Mouse (Mus musculus): ENCODE measurements around the gene Adamts8.

Adamts8 gene

DNA sequence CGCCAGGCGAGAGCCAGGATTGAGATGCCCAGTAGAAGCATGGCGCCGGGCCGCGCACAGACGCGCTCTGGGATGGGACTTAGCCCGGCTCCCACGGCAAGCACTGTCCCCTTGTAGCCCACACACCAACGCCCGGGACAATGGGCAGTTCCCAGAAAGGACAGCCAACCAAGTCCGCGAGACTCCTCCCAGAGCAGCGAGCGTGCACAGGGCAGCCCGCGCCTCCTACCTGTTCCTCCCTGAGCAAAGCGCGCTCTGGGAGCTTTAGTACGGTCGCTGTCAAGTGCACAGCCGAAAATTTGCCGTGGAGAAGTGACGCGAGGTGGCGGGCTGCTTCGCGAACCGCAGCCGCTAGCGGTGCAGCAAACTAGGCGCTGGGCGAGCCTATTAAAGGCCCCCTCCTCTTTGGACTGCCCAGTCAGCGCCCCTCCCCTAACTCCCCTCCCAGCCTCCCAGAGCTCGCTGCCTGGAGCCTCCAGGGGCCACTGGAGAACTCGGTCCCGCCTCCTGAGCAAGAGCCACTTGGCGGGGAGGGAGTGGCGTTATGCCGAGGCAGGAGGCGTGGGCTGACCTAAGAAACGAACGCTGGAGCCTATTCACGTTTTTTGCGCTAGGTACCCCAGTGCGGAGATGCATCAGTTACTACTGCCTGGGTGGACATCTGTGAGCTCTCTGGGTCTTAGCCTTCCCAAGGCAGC, 20.0 kb upstream of the Adamts8 start, which contains the start of gene Adamts15:
Gene Adamts15, minus strand, starts transcription at position 256 of the 698 bp plus-strand sequence.
- no peak for DNase-seq

GRCm38 (mm10) chr9:30928759-30929158, 13.6 kb upstream of the Adamts8 start:
- DNase-seq: no peak

- DNase-seq: no peak
These were observed 10.0 kb upstream of the Adamts8 start for GRCm38 (mm10) chr9:30932346-30932745.

DNA sequence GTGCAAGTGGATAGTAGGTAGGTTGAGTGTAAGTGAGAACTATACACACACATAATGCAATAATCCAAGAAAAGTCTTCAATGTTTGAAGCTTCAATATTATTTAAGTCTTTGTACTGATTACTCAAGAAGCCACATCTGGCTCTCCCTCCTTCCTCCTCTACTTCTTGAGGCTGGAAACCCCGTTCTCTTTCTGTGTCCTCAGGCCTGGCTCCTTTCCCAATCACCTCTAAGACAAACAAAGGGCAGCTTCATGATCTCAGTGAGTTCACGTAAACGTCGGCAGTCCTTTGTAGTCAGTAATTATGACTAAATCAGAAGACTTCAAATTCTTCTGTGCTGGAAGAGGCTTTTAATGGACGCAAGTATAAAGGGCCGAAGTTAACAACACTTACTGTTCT, 7.5 kb upstream of the Adamts8 start:
- no peak for DNase-seq

GRCm38 (mm10) chr9:30936674-30937438, 5.5 kb upstream of the Adamts8 start:
- no peak for DNase-seq

- peak; percentile 45 to 49 for DNase-seq
These were observed 2.0 kb upstream of the Adamts8 start for GRCm38 (mm10) chr9:30940328-30940727.

DNA sequence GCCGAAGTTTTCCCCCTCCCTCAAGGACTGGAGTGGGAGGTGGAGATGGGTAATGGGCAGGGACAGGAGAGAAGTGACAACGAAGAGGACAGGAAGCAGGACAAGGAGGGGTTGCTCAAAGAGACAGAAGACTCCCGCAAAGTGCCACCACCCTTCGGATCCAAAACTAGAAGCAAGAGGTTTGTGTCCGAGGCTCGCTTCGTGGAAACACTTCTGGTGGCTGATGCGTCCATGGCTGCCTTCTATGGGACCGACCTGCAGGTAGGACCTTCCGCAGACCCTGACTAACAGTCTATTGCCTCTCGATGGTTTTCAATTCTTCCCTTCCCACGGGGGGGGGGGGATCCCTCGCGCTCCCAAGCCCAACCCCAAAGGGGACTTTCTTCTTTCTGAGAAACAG, 979 bp downstream of the Adamts8 start:
- DNase-seq: no peak

GRCm38 (mm10) chr9:30944234-30944633, 1.9 kb downstream of the Adamts8 start:
- DNase-seq: no peak

DNA sequence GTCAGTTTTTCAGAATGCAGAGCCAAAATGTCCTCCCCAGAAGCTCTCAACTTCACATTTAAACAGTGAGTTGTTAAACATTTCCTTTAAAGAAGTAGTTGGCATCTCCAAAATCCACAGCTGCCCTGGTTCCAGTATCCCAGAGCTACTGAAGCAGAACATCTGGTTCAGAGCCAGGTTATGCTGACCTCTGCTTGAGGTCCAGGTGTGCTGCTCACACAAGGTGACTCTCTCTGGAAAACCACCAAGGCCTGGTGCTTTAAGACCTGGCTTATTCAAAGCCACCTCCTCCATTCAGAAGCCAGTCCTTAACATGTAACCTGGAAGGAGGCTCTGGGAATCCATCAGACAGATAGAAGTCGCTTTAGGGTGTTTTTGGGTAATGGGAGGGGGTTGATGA, 2.9 kb downstream of the Adamts8 start:
- no peak for DNase-seq

DNA sequence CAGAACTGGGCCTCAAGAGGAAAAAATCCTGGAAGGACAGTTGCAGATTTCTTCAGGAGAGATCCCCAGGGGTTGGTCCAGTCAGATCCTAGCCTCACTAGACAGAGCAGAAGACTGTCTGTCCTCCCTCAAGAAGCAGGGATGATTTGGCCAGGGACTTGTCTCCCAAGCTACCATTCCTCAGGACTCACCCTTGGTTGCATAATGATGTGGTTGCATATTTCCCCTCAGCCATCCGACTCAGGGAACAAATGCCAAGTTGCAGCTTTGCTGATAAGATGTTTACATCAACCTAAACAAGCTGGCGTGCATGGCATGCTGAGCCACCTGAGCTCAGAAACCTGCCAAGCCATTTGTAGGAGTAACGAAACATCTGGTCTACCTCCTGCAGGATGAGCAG, 7.1 kb downstream of the Adamts8 start:
- no peak for DNase-seq

- DNase-seq: no peak
These were observed 7.6 kb downstream of the Adamts8 start for GRCm38 (mm10) chr9:30949971-30950370.

GRCm38 (mm10) chr9:30950592-30950991, 8.2 kb downstream of the Adamts8 start:
- DNase-seq: no peak

GRCm38 (mm10) chr9:30951461-30951860, 9.1 kb downstream of the Adamts8 start:
- DNase-seq: no peak

DNA sequence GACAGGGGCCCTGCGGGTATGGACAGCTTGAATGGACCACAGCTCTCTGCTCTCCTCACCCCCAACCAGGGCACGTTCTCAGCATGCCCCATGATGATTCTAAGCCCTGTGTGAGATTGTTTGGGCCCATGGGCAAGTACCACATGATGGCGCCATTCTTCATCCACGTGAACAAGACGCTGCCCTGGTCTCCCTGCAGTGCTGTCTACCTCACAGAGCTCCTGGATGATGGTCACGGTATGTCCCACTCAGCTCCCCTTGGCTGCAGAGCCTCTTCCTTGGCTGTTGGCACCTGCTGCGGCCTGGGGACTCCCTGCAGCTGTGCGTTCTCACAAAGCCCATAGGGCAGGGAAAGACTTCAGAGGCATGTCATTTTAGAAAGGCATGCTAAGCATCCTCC, 10.9 kb downstream of the Adamts8 start:
- peak in 1 of 2 experiments; percentile 5 for DNase-seq

- DNase-seq: no peak
These were observed 12.9 kb downstream of the Adamts8 start for GRCm38 (mm10) chr9:30955246-30955645.

DNA sequence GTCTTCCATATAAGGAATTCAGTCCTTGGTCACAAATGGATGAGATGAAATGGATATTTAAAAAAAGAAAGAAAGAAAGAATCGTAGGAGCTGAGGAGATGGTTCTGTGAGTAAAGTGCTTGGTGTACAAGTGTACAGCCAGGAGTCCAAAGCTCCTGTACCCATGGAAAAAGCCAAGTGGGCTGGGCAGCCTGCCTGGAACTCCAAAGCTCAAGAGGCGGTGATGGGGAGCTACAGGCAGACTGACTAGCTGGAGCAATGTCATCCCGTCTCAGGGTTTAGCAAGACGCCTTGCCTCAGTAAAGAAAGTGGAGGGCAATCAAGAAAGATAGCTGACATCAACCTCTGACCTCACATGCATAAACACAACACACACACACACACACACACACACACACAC, 21.4 kb downstream of the Adamts8 start:
- no peak for DNase-seq

DNA sequence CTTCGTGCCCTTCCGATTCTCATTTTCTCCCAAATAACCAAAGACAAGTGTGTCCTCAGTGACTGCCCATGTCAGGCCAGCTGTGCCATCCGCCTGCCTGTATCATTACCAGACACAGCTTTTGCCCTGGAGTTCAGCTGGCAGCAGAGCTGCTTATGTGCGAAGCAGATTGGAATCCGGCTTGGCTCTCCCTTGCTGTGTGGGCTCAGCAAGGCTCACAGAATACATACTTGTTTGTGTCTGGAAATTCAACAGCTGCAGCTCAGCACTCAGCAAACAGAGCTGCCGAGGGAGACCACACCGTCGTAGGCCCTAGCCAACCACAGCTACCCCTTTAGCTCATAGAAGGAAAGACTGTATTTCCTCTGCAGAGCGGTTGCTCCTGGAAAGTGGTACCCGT, 22.3 kb downstream of the Adamts8 start:
- no peak for DNase-seq

GRCm38 (mm10) chr9:30966881-30967280, 24.5 kb downstream of the Adamts8 start:
- DNase-seq: no peak

- DNase-seq: no peak
These were observed 25.8 kb downstream of the Adamts8 start for GRCm38 (mm10) chr9:30968130-30968529.

- no peak for DNase-seq
These were observed 27.6 kb downstream of the Adamts8 start for GRCm38 (mm10) chr9:30970001-30970400.

- no peak for DNase-seq
These were observed 29.6 kb downstream of the Adamts8 start for GRCm38 (mm10) chr9:30971967-30972366.

GRCm38 (mm10) chr9:30976339-30977023, 34.1 kb downstream of the Adamts8 start:
- DNase-seq: no peak

DNA sequence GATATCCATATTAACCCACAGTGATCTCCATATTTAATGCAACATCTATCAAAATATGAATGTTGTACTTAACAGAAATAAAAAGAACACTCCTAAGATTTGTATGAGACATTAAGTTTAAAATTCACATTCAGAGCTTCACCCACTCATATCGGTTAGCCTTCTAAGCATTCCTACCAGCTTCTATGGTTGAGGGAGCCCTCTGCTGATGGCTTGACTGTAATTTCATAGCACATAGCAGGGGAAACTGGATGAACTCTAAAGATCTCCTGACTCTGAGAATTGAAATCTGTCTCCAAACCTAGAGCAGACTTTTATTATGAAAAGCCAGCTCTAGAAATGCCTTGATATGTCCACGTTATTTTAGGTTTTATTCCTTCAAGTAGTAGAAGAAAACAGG, 38.1 kb downstream of the Adamts8 start:
- no peak for DNase-seq

GRCm38 (mm10) chr9:30985782-30986181, 43.4 kb downstream of the Adamts8 start:
- DNase-seq: no peak
